Mouse (Mus musculus) intestine, postnatal 0 days (tissue): ENCODE data around the gene Gorab. TPM values are rescaled to one million over a fixed set of nuclear protein-coding genes. Genes with fewer than 3 reads are reported as not detected.

Experiments used
- ATAC-seq: fragments of 200-750 bp; cut with Nextera tagmentation; 2 replicates; pipeline ENCODE4 v1.8.0; 2017; ENCODE audit warnings: mild to moderate bottlenecking, moderate TSS enrichment, moderate library complexity
- H3K27ac ChIP-seq: fragments of 300-500 bp; sonication (generic); 2 replicates; pipeline ENCODE4 v1.5.1; 2014; ENCODE audit warnings: mild to moderate bottlenecking, low read depth, low read length, moderate library complexity
- H3K27me3 ChIP-seq: fragments of 300-500 bp; sonication (generic); replicated peaks from 2 replicates; pipeline ENCODE4 v1.6.1; 2014; ENCODE audit warnings: low read length, mixed read lengths; ENCODE audit not compliant: control insufficient read depth, insufficient read depth
- H3K36me3 ChIP-seq: fragments of 300-500 bp; sonication (generic); 2 replicates; pipeline ENCODE4 v1.6.1; 2014; ENCODE audit warnings: mild to moderate bottlenecking, moderate library complexity; ENCODE audit not compliant: control insufficient read depth, insufficient read depth
- H3K4me1 ChIP-seq: fragments of 300-500 bp; sonication (generic); replicated peaks from 2 replicates; pipeline ENCODE4 v1.6.1; 2014; ENCODE audit warnings: antibody characterized with exemption, low read length, mixed read lengths; ENCODE audit not compliant: control insufficient read depth, insufficient read depth
- H3K4me2 ChIP-seq: fragments of 300-500 bp; sonication (generic); replicated peaks from 2 replicates; pipeline ENCODE4 v1.6.1; 2014; ENCODE audit warnings: low read depth, mild to moderate bottlenecking, moderate library complexity
- H3K4me3 ChIP-seq: fragments of 300-500 bp; sonication (generic); 2 replicates; pipeline ENCODE4 v1.5.1; 2014; ENCODE audit warnings: low read depth, low read length
- H3K9ac ChIP-seq: fragments of 300-500 bp; sonication (generic); 2 replicates; pipeline ENCODE4 v1.6.1; 2014; ENCODE audit warnings: mild to moderate bottlenecking, low read depth, low read length
- H3K9me3 ChIP-seq: fragments of 300-500 bp; sonication (generic); 2 replicates; pipeline ENCODE4 v1.6.1; 2016; ENCODE audit warnings: mixed run types; ENCODE audit not compliant: control insufficient read depth
- CTCF ChIP-seq: sonication (generic); IDR thresholded peaks from 2 replicates; pipeline ENCODE4 v1.5.1; 2016; ENCODE audit warnings: low read depth, mild to moderate bottlenecking, control low read depth, antibody characterized with exemption, moderate library complexity
- WGBS: fragments of 180-500 bp; shearing (Covaris S2); extraction: QIAGEN DNeasy Blood & Tissue Kit; methylation state at CpG from one replicate; pipeline ENCODE4 v1.1.7; 2014; 5-methylcytosine and 5-hydroxymethylcytosine counted together
- polyA plus RNA-seq: library from polyadenylated mRNA; unstranded; fragments of >200 nt; fragmentation: Nextera tagmentation; extraction: Ambion mirVana; gene quantifications from 2 replicates; pipeline ENCODE4 v1.2.1, GENCODE M21; 2015

The Gorab gene
- 13.1 and 13.2 TPM in 2 replicates for polyA plus RNA-seq

GRCm38 (mm10) chr1:163403498-163404126, at the start of gene Gorab:
Gorab (minus strand) TSS chr1:163403669.
- WGBS: 1% methylated on average over 28 of the region's 28 CpGs
- Histone ChIP-seq H3K36me3 (no peaks in the 10 kb centered on the region), H3K27ac (peak within 1 kb of the TSS; percentile 9; the same call in 1 of the 2 replicates)

DNA sequence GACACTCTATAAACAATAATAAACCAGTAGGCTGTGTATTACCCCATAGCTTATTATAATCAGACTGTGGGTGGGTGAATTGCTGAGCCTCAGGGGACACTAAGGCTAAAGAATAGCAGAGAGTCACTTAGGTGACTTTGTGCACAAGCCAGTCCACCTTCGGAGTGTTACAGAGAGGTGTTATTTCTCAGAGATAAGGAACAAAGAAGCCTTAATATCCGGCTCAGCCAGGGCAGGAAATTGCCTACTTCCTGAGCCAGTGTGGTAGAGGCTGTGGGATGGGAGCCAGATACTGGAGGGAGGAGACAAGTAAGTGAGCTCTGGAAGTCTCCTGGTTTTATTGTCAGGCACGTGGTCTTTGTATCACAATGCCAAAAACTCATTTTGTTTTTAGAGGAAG, 40.4 kb upstream of the Gorab start:
- H3K4me3 ChIP-seq: no peak overlapping the region
- no peaks in the 10 kb centered on the region for H3K27me3 ChIP-seq
- no peak overlapping the region for H3K9ac ChIP-seq
- no peaks in the 10 kb centered on the region for H3K4me1 ChIP-seq
- WGBS: 8% methylated on average over 3 of the region's 3 CpGs
- H3K9me3 ChIP-seq: no peaks in the 10 kb centered on the region
- ATAC-seq: no peak
- H3K4me2 ChIP-seq: no peak overlapping the region
- H3K36me3 ChIP-seq: no peaks in the 10 kb centered on the region
- no peak for TF ChIP-seq CTCF
- H3K27ac ChIP-seq: no peak overlapping the region

More at GRCm38 (mm10) chr1:163403498-163404126, at the start of gene Gorab:
- peak within 1 kb of the TSS; percentile 83 for H3K4me2 ChIP-seq
- peak within 1 kb of the TSS; percentile 85 for H3K4me3 ChIP-seq
- H3K4me1 ChIP-seq: peaks cover 10% of the 10 kb centered on the region; the same call in 1 of the 2 replicates
- no peaks in the 10 kb centered on the region for H3K27me3 ChIP-seq
- 0 out of 2 replicates have a peak, but pooled peaks have one; percentile 12 for TF ChIP-seq CTCF
- H3K9ac ChIP-seq: peak within 1 kb of the TSS; percentile 77
- no peaks in the 10 kb centered on the region for H3K9me3 ChIP-seq
- ATAC-seq: peak; percentile 100

DNA sequence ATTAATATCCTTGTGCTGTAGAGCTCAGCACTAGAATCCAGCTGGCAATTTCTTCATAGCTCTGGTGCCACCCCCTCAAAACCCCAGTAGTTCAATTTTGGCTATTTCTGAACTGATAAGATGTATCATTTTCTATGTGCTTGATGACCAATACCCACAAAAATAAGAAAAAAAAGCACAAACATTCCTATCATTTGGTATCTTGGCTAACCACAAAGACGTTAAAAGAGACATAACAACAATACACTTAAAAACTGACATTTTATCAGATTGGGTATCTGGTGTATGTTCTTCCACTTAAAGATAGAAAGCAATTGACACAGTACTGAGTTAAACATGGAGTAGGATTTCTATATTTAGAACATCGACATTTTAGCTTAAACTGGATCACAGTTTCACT, 35.5 kb upstream of the Gorab start:
- no peaks in the 10 kb centered on the region for H3K36me3 ChIP-seq
- H3K27me3 ChIP-seq: no peaks in the 10 kb centered on the region
- no peak overlapping the region for H3K4me2 ChIP-seq
- H3K4me1 ChIP-seq: no peaks in the 10 kb centered on the region
- H3K9me3 ChIP-seq: no peaks in the 10 kb centered on the region
- 75% methylated on average over 2 of the region's 2 CpGs for WGBS
- no peak for TF ChIP-seq CTCF
- H3K27ac ChIP-seq: no peak overlapping the region
- no peak overlapping the region for H3K9ac ChIP-seq
- ATAC-seq: no peak
- H3K4me3 ChIP-seq: no peak overlapping the region

- no peak for ATAC-seq
- Histone ChIP-seq H3K27ac (no peak overlapping the region), H3K4me2 (no peak overlapping the region), H3K36me3 (no peaks in the 10 kb centered on the region), H3K4me1 (no peaks in the 10 kb centered on the region), H3K9me3 (no peaks in the 10 kb centered on the region), H3K4me3 (no peak overlapping the region), H3K27me3 (no peaks in the 10 kb centered on the region), H3K9ac (no peak overlapping the region)
- WGBS: 68% methylated on average over 8 of the region's 8 CpGs
- no peak for TF ChIP-seq CTCF
Measured at GRCm38 (mm10) chr1:163423467-163424014, 20.1 kb upstream of the Gorab start.

DNA sequence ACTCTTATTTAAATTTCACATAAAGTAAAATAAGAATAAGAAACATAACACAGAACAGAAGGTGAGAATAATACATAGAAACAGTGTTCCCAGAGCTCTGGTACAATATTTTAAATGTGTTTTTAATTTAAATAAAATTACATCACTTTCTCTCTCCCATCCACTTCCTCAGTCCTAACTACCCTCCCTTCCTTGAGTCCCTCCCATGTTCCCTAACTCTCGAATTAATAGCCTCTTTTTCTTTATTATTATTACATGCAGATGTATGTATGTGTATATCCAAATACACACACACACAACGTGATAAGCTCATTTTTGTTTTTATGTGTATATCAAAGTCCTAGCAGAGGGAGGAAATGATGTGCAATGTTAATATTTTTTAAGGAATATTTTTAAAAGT, 13.7 kb upstream of the Gorab start:
- no peaks in the 10 kb centered on the region for H3K27me3 ChIP-seq
- no peak overlapping the region for H3K4me3 ChIP-seq
- H3K4me1 ChIP-seq: no peaks in the 10 kb centered on the region
- ATAC-seq: no peak
- no peaks in the 10 kb centered on the region for H3K9me3 ChIP-seq
- no peak overlapping the region for H3K9ac ChIP-seq
- no peak overlapping the region for H3K4me2 ChIP-seq
- WGBS: 61% methylated on average over 2 of the region's 2 CpGs
- no peaks in the 10 kb centered on the region for H3K36me3 ChIP-seq
- no peak overlapping the region for H3K27ac ChIP-seq
- no peak for TF ChIP-seq CTCF

GRCm38 (mm10) chr1:163414200-163414599, 10.7 kb upstream of the Gorab start:
- Histone ChIP-seq H3K27me3 (no peaks in the 10 kb centered on the region), H3K4me3 (no peak overlapping the region), H3K4me2 (no peak overlapping the region), H3K9ac (no peak overlapping the region), H3K27ac (no peak overlapping the region), H3K4me1 (no peaks in the 10 kb centered on the region), H3K36me3 (no peaks in the 10 kb centered on the region), H3K9me3 (no peaks in the 10 kb centered on the region)
- 54% methylated on average over 2 of the region's 2 CpGs for WGBS
- no peak for TF ChIP-seq CTCF
- ATAC-seq: no peak
